Mouse (Mus musculus): Measurements from ENCODE around the gene Slc46a1. TPM values are rescaled to one million over a fixed set of nuclear protein-coding genes. Genes with fewer than 3 reads are reported as not detected.
A peak's percentile ranks its signal among the peaks of the same experiment; 100 is the strongest.

Slc46a1 gene
- polyA plus RNA-seq, 1 experiment, result 1.6 TPM

- no peak overlapping the region for H3K4me3 ChIP-seq (replicated peaks; ENCODE audit: control insufficient read depth, low read depth, low read length)
- H3K4me1 ChIP-seq (ENCODE audit: control insufficient read depth, insufficient read depth, low read length), result no peaks in the 10 kb centered on the region
- TF ChIP-seq POLR2A (IDR thresholded peaks at IDR 0.05; ENCODE audit: borderline replicate concordance, control insufficient read depth, low read depth, low read length) (no peak), CTCF (IDR thresholded peaks at IDR 0.05; ENCODE audit: control insufficient read depth, insufficient read depth, low read length) (no peak)
- WGBS, result 74% methylated on average over 9 of the region's 9 CpGs
- H3K27ac ChIP-seq (ENCODE audit: control insufficient read depth, insufficient read depth, low read depth, low read length, poor library complexity), result no peak overlapping the region
Observed at GRCm38 (mm10) chr11:78500623-78501202, 35.2 kb downstream of the Slc46a1 start.

GRCm38 (mm10) chr11:78501529-78501928 lies 36.0 kb downstream of the Slc46a1 start:
- TF ChIP-seq POLR2A (IDR thresholded peaks at IDR 0.05; ENCODE audit: borderline replicate concordance, control insufficient read depth, low read depth, low read length) (no peak), CTCF (IDR thresholded peaks at IDR 0.05; ENCODE audit: control insufficient read depth, insufficient read depth, low read length) (no peak)
- WGBS, result 77% methylated on average over 20 of the region's 20 CpGs
- no peak overlapping the region for H3K4me3 ChIP-seq (replicated peaks; ENCODE audit: control insufficient read depth, low read depth, low read length)
- H3K27ac ChIP-seq (ENCODE audit: control insufficient read depth, insufficient read depth, low read depth, low read length, poor library complexity), result no peak overlapping the region
- no peaks in the 10 kb centered on the region for H3K4me1 ChIP-seq (ENCODE audit: control insufficient read depth, insufficient read depth, low read length)

- Histone ChIP-seq H3K27ac (ENCODE audit: control insufficient read depth, insufficient read depth, low read depth, low read length, poor library complexity) (no peak within 1 kb of the TSS), H3K4me1 (ENCODE audit: control insufficient read depth, insufficient read depth, low read length) (no peaks in the 10 kb centered on the region), H3K4me3 (replicated peaks; ENCODE audit: control insufficient read depth, low read depth, low read length) (no peak within 1 kb of the TSS)
- WGBS, result 59% methylated on average over 7 of the region's 7 CpGs
- TF ChIP-seq POLR2A (IDR thresholded peaks at IDR 0.05; ENCODE audit: borderline replicate concordance, control insufficient read depth, low read depth, low read length) (no peak), CTCF (IDR thresholded peaks at IDR 0.05; ENCODE audit: control insufficient read depth, insufficient read depth, low read length) (no peak)
Observed at GRCm38 (mm10) chr11:78502909-78503650, 37.6 kb downstream of the Slc46a1 start, which contains the start of gene Sebox. Gene Sebox (plus strand): TSS chr11:78503447.

DNA sequence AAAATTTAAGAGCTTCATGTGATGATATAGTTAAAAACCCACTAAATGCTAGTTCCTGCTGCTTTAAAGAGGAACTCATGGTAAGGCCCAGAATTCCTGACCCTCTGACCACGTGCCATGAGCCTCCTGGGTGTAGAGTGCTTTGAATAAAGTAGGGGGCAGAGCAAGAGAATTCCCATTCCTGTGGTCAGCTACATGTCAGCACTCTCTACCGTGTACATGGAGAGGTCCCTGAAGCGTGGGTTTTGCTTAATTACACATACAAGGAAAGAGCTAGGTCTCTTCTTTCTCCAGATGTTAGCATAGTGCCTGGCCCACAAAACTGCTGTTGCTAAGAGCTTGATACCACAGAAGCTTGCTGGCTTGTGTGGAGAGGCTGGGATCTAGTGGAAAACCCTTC lies 39.9 kb downstream of the Slc46a1 start:
- no peak overlapping the region for H3K4me3 ChIP-seq (replicated peaks; ENCODE audit: control insufficient read depth, low read depth, low read length)
- H3K4me1 ChIP-seq (ENCODE audit: control insufficient read depth, insufficient read depth, low read length), result no peaks in the 10 kb centered on the region
- no peak for TF ChIP-seq POLR2A (IDR thresholded peaks at IDR 0.05; ENCODE audit: borderline replicate concordance, control insufficient read depth, low read depth, low read length)
- no peak for TF ChIP-seq CTCF (IDR thresholded peaks at IDR 0.05; ENCODE audit: control insufficient read depth, insufficient read depth, low read length)
- H3K27ac ChIP-seq (ENCODE audit: control insufficient read depth, insufficient read depth, low read depth, low read length, poor library complexity), result no peak overlapping the region
- WGBS, result 67% methylated on average over 3 of the region's 3 CpGs

- no peak for TF ChIP-seq POLR2A (IDR thresholded peaks at IDR 0.05; ENCODE audit: borderline replicate concordance, control insufficient read depth, low read depth, low read length)
- TF ChIP-seq CTCF (IDR thresholded peaks at IDR 0.05; ENCODE audit: control insufficient read depth, insufficient read depth, low read length), result peak; percentile 45; the same call in 1 of the 2 replicates
- WGBS, result 77% methylated on average over 5 of the region's 5 CpGs
- Histone ChIP-seq H3K4me3 (replicated peaks; ENCODE audit: control insufficient read depth, low read depth, low read length) (no peak overlapping the region), H3K27ac (ENCODE audit: control insufficient read depth, insufficient read depth, low read depth, low read length, poor library complexity) (no peak overlapping the region), H3K4me1 (ENCODE audit: control insufficient read depth, insufficient read depth, low read length) (no peaks in the 10 kb centered on the region)
Observed at GRCm38 (mm10) chr11:78509148-78509547, 43.7 kb downstream of the Slc46a1 start.

GRCm38 (mm10) chr11:78512025-78512957 lies 46.8 kb downstream of the Slc46a1 start, which contains the start of the genes Tmem199 and Poldip2:
Gene Tmem199 (minus strand): TSS chr11:78512172.
Gene Poldip2 (plus strand): TSS chr11:78512193.
- Histone ChIP-seq H3K4me3 (replicated peaks; ENCODE audit: control insufficient read depth, low read depth, low read length) (peak within 1 kb of the TSS; percentile 82), H3K27ac (ENCODE audit: control insufficient read depth, insufficient read depth, low read depth, low read length, poor library complexity) (peak within 1 kb of the TSS; percentile 86), H3K4me1 (ENCODE audit: control insufficient read depth, insufficient read depth, low read length) (no peaks in the 10 kb centered on the region)
- 1% methylated on average over 67 of the region's 67 CpGs for WGBS
- peak; percentile 87 for TF ChIP-seq POLR2A (IDR thresholded peaks at IDR 0.05; ENCODE audit: borderline replicate concordance, control insufficient read depth, low read depth, low read length)
- no peak for TF ChIP-seq CTCF (IDR thresholded peaks at IDR 0.05; ENCODE audit: control insufficient read depth, insufficient read depth, low read length)

DNA sequence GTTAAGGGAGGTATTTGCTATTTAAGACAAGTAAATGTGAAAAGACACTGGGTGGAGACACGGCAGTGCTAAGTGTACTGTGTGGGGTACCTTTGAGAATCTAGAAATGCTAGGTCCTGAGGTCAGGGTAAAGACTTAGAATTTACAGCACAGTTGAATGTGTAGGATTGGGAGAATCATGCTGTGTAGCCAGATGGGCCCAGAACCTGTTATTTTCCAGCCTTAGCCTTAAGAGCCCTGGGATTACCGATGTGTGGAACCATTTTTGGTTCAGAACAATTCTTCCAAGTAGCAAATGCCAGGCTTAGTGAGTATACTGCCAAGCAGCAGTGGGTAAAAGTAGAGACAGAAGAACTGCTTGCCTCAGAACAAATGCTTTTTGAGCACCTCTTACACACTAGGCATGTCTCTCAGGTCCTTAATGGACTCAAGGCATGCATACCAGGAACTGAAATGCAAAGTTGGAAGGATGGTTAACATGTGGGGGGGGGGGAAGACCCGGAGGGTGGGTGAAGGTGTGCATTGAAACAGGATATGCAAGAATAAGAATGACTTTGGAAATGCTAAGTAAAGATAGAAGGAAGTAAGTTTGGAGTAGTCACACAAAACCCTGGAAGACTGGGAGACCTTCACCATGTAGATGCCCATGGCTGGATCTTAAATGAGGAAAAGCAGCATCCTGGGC lies 47.8 kb downstream of the Slc46a1 start:
- H3K4me1 ChIP-seq (ENCODE audit: control insufficient read depth, insufficient read depth, low read length), result no peaks in the 10 kb centered on the region
- no peak overlapping the region for H3K4me3 ChIP-seq (replicated peaks; ENCODE audit: control insufficient read depth, low read depth, low read length)
- 54% methylated on average over 3 of the region's 3 CpGs for WGBS
- no peak for TF ChIP-seq POLR2A (IDR thresholded peaks at IDR 0.05; ENCODE audit: borderline replicate concordance, control insufficient read depth, low read depth, low read length)
- TF ChIP-seq CTCF (IDR thresholded peaks at IDR 0.05; ENCODE audit: control insufficient read depth, insufficient read depth, low read length), result no peak
- no peak overlapping the region for H3K27ac ChIP-seq (ENCODE audit: control insufficient read depth, insufficient read depth, low read depth, low read length, poor library complexity)
